Mouse (Mus musculus): ENCODE results near the gene Galnt9. TPM values are rescaled to one million over a fixed set of nuclear protein-coding genes. Genes with fewer than 3 reads are reported as not detected.

Gene Galnt9
- polyA plus RNA-seq, 1 experiment from 2014 or later, result 19.4 TPM

- H3K9ac ChIP-seq (replicated peaks; ENCODE audit: low read length), result no peak overlapping the region
- no peak overlapping the region for H3K4me3 ChIP-seq (replicated peaks; ENCODE audit: low read depth, low read length)
- H3K9me3 ChIP-seq (ENCODE audit: control insufficient read depth, low read length), result no peaks in the 10 kb centered on the region
- H3K36me3 ChIP-seq (ENCODE audit: control insufficient read depth, insufficient read depth, low read length), result no peaks in the 10 kb centered on the region
- no peak overlapping the region for H3K27ac ChIP-seq (replicated peaks; ENCODE audit: low read depth, low read length)
- no peaks in the 10 kb centered on the region for H3K27me3 ChIP-seq (ENCODE audit: control insufficient read depth, insufficient read depth, low read length)
- H3K4me2 ChIP-seq (ENCODE audit: low read length), result no peak overlapping the region
- ATAC-seq (ENCODE audit: low FRiP score, low TSS enrichment) (no peak), DNase-seq (no peak)
- H3K4me1 ChIP-seq (ENCODE audit: control insufficient read depth, insufficient read depth, low read length), result no peaks in the 10 kb centered on the region
- 82% methylated on average over 7 of the region's 7 CpGs for WGBS
Measured at GRCm38 (mm10) chr5:110638306-110639074, 94.3 kb downstream of the Galnt9 start.

- Histone ChIP-seq H3K4me2 (ENCODE audit: low read length) (no peak overlapping the region), H3K9ac (replicated peaks; ENCODE audit: low read length) (no peak overlapping the region), H3K27me3 (ENCODE audit: control insufficient read depth, insufficient read depth, low read length) (no peaks in the 10 kb centered on the region), H3K9me3 (ENCODE audit: control insufficient read depth, low read length) (no peaks in the 10 kb centered on the region), H3K4me1 (ENCODE audit: control insufficient read depth, insufficient read depth, low read length) (no peaks in the 10 kb centered on the region), H3K36me3 (ENCODE audit: control insufficient read depth, insufficient read depth, low read length) (no peaks in the 10 kb centered on the region), H3K4me3 (replicated peaks; ENCODE audit: low read depth, low read length) (no peak overlapping the region), H3K27ac (replicated peaks; ENCODE audit: low read depth, low read length) (no peak overlapping the region)
- WGBS, result 30% methylated on average over 12 of the region's 12 CpGs
- ATAC-seq (ENCODE audit: low FRiP score, low TSS enrichment) (no peak), DNase-seq (peak; percentile 85)
Measured at GRCm38 (mm10) chr5:110639459-110639858, 95.3 kb downstream of the Galnt9 start.

DNA sequence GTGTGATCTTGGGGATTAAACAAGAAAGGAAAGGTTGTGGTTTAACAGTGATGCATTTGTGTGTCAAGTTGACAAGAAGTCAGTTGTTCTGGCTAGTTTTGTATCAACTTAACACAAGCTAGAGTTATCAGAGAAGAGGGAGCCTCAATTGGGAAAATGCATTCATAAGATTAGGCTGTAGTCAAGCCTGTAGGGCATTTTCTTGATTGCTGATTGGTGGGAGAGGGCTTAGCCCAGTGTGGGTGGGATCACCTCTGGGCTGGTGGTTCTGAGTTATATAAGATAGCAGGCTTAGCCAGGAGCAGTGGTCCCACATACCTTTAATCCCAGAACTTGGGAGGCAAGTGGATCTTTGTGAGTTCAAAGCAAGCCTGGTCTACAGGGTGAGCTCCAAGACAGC is 102.2 kb downstream of the Galnt9 start:
- H3K27me3 ChIP-seq (ENCODE audit: control insufficient read depth, insufficient read depth, low read length), result no peaks in the 10 kb centered on the region
- no peak overlapping the region for H3K4me3 ChIP-seq (replicated peaks; ENCODE audit: low read depth, low read length)
- no peaks in the 10 kb centered on the region for H3K4me1 ChIP-seq (ENCODE audit: control insufficient read depth, insufficient read depth, low read length)
- ATAC-seq (ENCODE audit: low FRiP score, low TSS enrichment) (no peak), DNase-seq (no peak)
- H3K9me3 ChIP-seq (ENCODE audit: control insufficient read depth, low read length), result no peaks in the 10 kb centered on the region
- H3K4me2 ChIP-seq (ENCODE audit: low read length), result no peak overlapping the region
- H3K36me3 ChIP-seq (ENCODE audit: control insufficient read depth, insufficient read depth, low read length), result peaks cover 52% of the 10 kb centered on the region
- H3K27ac ChIP-seq (replicated peaks; ENCODE audit: low read depth, low read length), result no peak overlapping the region
- H3K9ac ChIP-seq (replicated peaks; ENCODE audit: low read length), result no peak overlapping the region

- H3K4me3 ChIP-seq (replicated peaks; ENCODE audit: low read depth, low read length), result peak within 1 kb of the TSS; percentile 96
- no peaks in the 10 kb centered on the region for H3K9me3 ChIP-seq (ENCODE audit: control insufficient read depth, low read length)
- WGBS, result under 1% methylated on average over 91 of the region's 91 CpGs
- no peaks in the 10 kb centered on the region for H3K27me3 ChIP-seq (ENCODE audit: control insufficient read depth, insufficient read depth, low read length)
- H3K4me2 ChIP-seq (ENCODE audit: low read length), result peak within 1 kb of the TSS; percentile 66
- H3K27ac ChIP-seq (replicated peaks; ENCODE audit: low read depth, low read length), result peak within 1 kb of the TSS; percentile 45; the same call in 1 of the 2 replicates
- ATAC-seq (ENCODE audit: low FRiP score, low TSS enrichment) (peak; percentile 90), DNase-seq (peak; percentile 99)
- peaks cover 71% of the 10 kb centered on the region for H3K36me3 ChIP-seq (ENCODE audit: control insufficient read depth, insufficient read depth, low read length)
- peak within 1 kb of the TSS; percentile 73 for H3K9ac ChIP-seq (replicated peaks; ENCODE audit: low read length)
- peaks cover 9% of the 10 kb centered on the region for H3K4me1 ChIP-seq (ENCODE audit: control insufficient read depth, insufficient read depth, low read length)
Measured at GRCm38 (mm10) chr5:110652719-110653648, 108.8 kb downstream of the Galnt9 start, which contains the start of the genes Noc4l and Ddx51. TSS of gene Noc4l (minus strand) at chr5:110653417. TSS of gene Ddx51 (plus strand) at chr5:110653451.

- H3K27ac ChIP-seq (replicated peaks; ENCODE audit: low read depth, low read length), result no peak overlapping the region; the same call in 1 of the 2 replicates
- H3K36me3 ChIP-seq (ENCODE audit: control insufficient read depth, insufficient read depth, low read length), result peaks cover 71% of the 10 kb centered on the region
- H3K4me1 ChIP-seq (ENCODE audit: control insufficient read depth, insufficient read depth, low read length), result peaks cover 9% of the 10 kb centered on the region
- no peak for DNase-seq
- peak; percentile 64; the same call in 1 of the 2 replicates for ATAC-seq (ENCODE audit: low FRiP score, low TSS enrichment)
- 1% methylated on average over 37 of the region's 37 CpGs for WGBS
- no peaks in the 10 kb centered on the region for H3K9me3 ChIP-seq (ENCODE audit: control insufficient read depth, low read length)
- peak overlapping the region; percentile 66 for H3K4me2 ChIP-seq (ENCODE audit: low read length)
- H3K9ac ChIP-seq (replicated peaks; ENCODE audit: low read length), result peak overlapping the region; percentile 73
- peak overlapping the region; percentile 96 for H3K4me3 ChIP-seq (replicated peaks; ENCODE audit: low read depth, low read length)
- H3K27me3 ChIP-seq (ENCODE audit: control insufficient read depth, insufficient read depth, low read length), result no peaks in the 10 kb centered on the region
Measured at GRCm38 (mm10) chr5:110653686-110654085, 109.5 kb downstream of the Galnt9 start.

- no peak overlapping the region for H3K9ac ChIP-seq (replicated peaks; ENCODE audit: low read length)
- H3K9me3 ChIP-seq (ENCODE audit: control insufficient read depth, low read length), result no peaks in the 10 kb centered on the region
- H3K4me1 ChIP-seq (ENCODE audit: control insufficient read depth, insufficient read depth, low read length), result no peaks in the 10 kb centered on the region
- no peak overlapping the region for H3K4me2 ChIP-seq (ENCODE audit: low read length)
- H3K36me3 ChIP-seq (ENCODE audit: control insufficient read depth, insufficient read depth, low read length), result peaks cover 85% of the 10 kb centered on the region
- no peak overlapping the region for H3K4me3 ChIP-seq (replicated peaks; ENCODE audit: low read depth, low read length)
- DNase-seq, result no peak
- no peak overlapping the region for H3K27ac ChIP-seq (replicated peaks; ENCODE audit: low read depth, low read length)
- no peak for ATAC-seq (ENCODE audit: low FRiP score, low TSS enrichment)
- H3K27me3 ChIP-seq (ENCODE audit: control insufficient read depth, insufficient read depth, low read length), result no peaks in the 10 kb centered on the region
Measured at GRCm38 (mm10) chr5:110659682-110660081, 115.5 kb downstream of the Galnt9 start.

DNA sequence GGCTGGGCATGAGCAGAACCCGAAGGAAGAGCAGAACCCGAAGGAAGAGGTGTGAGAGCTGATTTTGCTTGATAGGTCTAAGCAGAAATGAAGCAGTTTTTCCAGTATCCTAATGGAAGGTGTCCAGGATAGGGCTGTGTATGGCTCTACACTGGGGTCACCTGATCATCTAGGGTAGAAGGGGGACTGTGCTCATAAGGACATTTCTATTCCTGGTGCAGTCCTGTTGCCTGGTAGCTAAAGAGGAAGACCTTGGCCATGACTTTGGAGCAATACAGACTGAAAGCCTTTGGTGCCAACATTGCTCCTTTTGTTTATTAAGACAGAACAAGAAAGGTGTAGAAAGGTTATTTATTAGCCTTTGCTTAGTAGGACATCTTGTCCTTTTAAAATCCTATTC is 119.9 kb downstream of the Galnt9 start:
- H3K9ac ChIP-seq (replicated peaks; ENCODE audit: low read length), result no peak overlapping the region
- H3K4me3 ChIP-seq (replicated peaks; ENCODE audit: low read depth, low read length), result no peak overlapping the region
- DNase-seq (no peak), ATAC-seq (ENCODE audit: low FRiP score, low TSS enrichment) (no peak)
- H3K27ac ChIP-seq (replicated peaks; ENCODE audit: low read depth, low read length), result no peak overlapping the region
- WGBS, result 95% methylated on average over 2 of the region's 2 CpGs
- H3K27me3 ChIP-seq (ENCODE audit: control insufficient read depth, insufficient read depth, low read length), result no peaks in the 10 kb centered on the region
- H3K9me3 ChIP-seq (ENCODE audit: control insufficient read depth, low read length), result no peaks in the 10 kb centered on the region
- no peaks in the 10 kb centered on the region for H3K4me1 ChIP-seq (ENCODE audit: control insufficient read depth, insufficient read depth, low read length)
- H3K36me3 ChIP-seq (ENCODE audit: control insufficient read depth, insufficient read depth, low read length), result peaks cover 86% of the 10 kb centered on the region
- no peak overlapping the region for H3K4me2 ChIP-seq (ENCODE audit: low read length)

DNA sequence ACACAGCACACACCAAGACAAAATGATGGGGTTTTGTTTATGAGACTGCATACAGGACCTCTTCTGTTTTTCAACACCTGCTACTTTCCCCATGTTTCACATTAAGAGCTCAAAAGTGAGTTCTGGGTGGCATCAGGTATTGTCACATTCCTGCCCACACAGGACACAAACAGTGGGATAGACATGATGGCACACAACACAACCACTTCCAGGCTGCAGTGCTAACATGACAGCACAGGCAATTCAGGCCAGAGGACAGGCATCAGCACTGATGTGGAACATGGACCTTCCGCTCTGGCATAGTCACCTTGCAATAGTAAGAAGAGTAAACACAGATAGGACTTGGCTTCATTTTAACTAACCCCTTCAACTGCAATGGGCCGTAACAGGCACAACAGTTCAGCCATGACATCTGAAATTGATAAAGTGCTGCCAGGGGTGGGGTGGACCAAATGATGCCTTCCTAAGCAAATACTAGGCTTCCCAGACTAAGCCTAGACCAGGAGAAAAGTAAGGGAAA is 120.7 kb downstream of the Galnt9 start:
- Histone ChIP-seq H3K4me2 (ENCODE audit: low read length) (no peak overlapping the region), H3K27ac (replicated peaks; ENCODE audit: low read depth, low read length) (no peak overlapping the region), H3K36me3 (ENCODE audit: control insufficient read depth, insufficient read depth, low read length) (peaks cover 87% of the 10 kb centered on the region), H3K4me3 (replicated peaks; ENCODE audit: low read depth, low read length) (no peak overlapping the region), H3K9ac (replicated peaks; ENCODE audit: low read length) (no peak overlapping the region), H3K27me3 (ENCODE audit: control insufficient read depth, insufficient read depth, low read length) (no peaks in the 10 kb centered on the region), H3K4me1 (ENCODE audit: control insufficient read depth, insufficient read depth, low read length) (no peaks in the 10 kb centered on the region), H3K9me3 (ENCODE audit: control insufficient read depth, low read length) (no peaks in the 10 kb centered on the region)
- DNase-seq, result no peak
- WGBS, result 99% methylated on average over 2 of the region's 2 CpGs
- no peak for ATAC-seq (ENCODE audit: low FRiP score, low TSS enrichment)

Data from midbrain, embryonic 14.5 days (tissue).